Mouse (Mus musculus) intestine, embryonic 14.5 days (tissue): ENCODE measurements at regions not wholly inside any gene's neighbourhood (a gene's known extent, or its start where the extent isn't known, plus 50 kb on each side); places are given as distances from the start of the nearest gene placed in this dataset.

Experiments
- ATAC-seq: fragments of 200-750 bp; cut with Nextera tagmentation; replicated peaks from 2 replicates; pipeline ENCODE4 v1.8.0; 2017; ENCODE audit warnings: low read depth, moderate number of reproducible peaks, moderate TSS enrichment, moderate library complexity; ENCODE audit not compliant: low FRiP score, low TSS enrichment
- DNase-seq: peaks from one replicate; pipeline ENCODE4 v3.0.0-alpha.2; 2018; ENCODE audit warnings: low spot score
- H3K27ac ChIP-seq: fragments of 300-500 bp; sonication (generic); 2 replicates; pipeline ENCODE4 v1.5.1; 2014; ENCODE audit warnings: low read depth, mild to moderate bottlenecking, control low read depth
- H3K27me3 ChIP-seq: fragments of 300-500 bp; sonication (generic); replicated peaks from 2 replicates; pipeline ENCODE4 v1.6.1; 2014; ENCODE audit warnings: low read length, control low read depth; ENCODE audit not compliant: control insufficient read depth, insufficient read depth
- H3K36me3 ChIP-seq: fragments of 300-500 bp; sonication (generic); 2 replicates; pipeline ENCODE4 v1.6.1; 2014; ENCODE audit warnings: low read length, control low read depth; ENCODE audit not compliant: control insufficient read depth, insufficient read depth
- H3K4me1 ChIP-seq: fragments of 300-500 bp; sonication (generic); replicated peaks from 2 replicates; pipeline ENCODE4 v1.6.1; 2014; ENCODE audit warnings: low read length, control low read depth, mixed read lengths; ENCODE audit not compliant: control insufficient read depth, insufficient read depth
- H3K4me2 ChIP-seq: fragments of 300-500 bp; sonication (generic); 2 replicates; pipeline ENCODE4 v1.6.1; 2014; ENCODE audit warnings: low read length
- H3K4me3 ChIP-seq: fragments of 300-500 bp; sonication (generic); 2 replicates; pipeline ENCODE4 v1.5.1; 2014; ENCODE audit warnings: low read depth, low read length, control low read depth, mixed read lengths
- H3K9ac ChIP-seq: fragments of 300-500 bp; sonication (generic); 2 replicates; pipeline ENCODE4 v1.6.1; 2014; ENCODE audit warnings: mild to moderate bottlenecking, low read length
- H3K9me3 ChIP-seq: fragments of 300-500 bp; sonication (generic); 2 replicates; pipeline ENCODE4 v1.6.1; 2016; ENCODE audit warnings: low read length, control low read depth; ENCODE audit not compliant: control insufficient read depth
- WGBS: fragments of 180-500 bp; shearing (Covaris S2); extraction: QIAGEN DNeasy Blood & Tissue Kit; methylation state at CpG from one replicate; pipeline ENCODE4 v1.1.7; 2014; 5-methylcytosine and 5-hydroxymethylcytosine counted together

DNA sequence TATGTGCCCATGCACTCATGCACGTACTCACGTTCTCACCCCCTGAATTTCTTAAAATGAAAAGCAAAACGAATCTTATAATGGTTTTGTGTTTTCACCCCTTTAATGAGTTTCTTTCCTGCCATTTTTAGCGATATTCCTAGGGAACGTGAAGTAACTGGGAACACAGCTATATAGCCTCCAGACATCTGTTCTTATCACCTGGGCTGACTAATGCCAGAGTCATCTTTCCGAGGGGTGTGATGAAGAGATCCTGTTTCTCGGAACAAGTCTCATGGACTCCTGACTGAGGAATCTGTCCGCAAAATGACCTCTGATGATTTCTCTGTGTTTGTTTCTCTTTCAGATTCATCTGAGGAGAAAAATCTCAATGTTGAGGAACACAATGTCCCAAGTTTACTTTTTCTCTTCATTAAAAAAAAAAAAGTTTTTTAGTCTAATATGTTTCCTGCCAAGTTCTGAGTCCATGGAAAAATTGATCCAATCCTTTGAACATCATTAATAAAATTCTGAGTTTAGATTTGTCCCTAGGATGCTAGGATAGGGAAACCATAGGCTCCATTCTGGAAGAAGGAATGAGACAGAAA lies 435.7 kb upstream of the Tshz3 start:
- DNase-seq (no peak), ATAC-seq (no peak)
- H3K27ac ChIP-seq = no peak overlapping the region
- no peak overlapping the region for H3K4me3 ChIP-seq
- H3K27me3 ChIP-seq = no peaks in the 10 kb centered on the region
- H3K9me3 ChIP-seq = no peaks in the 10 kb centered on the region
- WGBS = 61% methylated on average over 8 of the region's 8 CpGs
- no peak overlapping the region for H3K9ac ChIP-seq
- no peaks in the 10 kb centered on the region for H3K36me3 ChIP-seq
- H3K4me2 ChIP-seq = no peak overlapping the region
- no peaks in the 10 kb centered on the region for H3K4me1 ChIP-seq

DNA sequence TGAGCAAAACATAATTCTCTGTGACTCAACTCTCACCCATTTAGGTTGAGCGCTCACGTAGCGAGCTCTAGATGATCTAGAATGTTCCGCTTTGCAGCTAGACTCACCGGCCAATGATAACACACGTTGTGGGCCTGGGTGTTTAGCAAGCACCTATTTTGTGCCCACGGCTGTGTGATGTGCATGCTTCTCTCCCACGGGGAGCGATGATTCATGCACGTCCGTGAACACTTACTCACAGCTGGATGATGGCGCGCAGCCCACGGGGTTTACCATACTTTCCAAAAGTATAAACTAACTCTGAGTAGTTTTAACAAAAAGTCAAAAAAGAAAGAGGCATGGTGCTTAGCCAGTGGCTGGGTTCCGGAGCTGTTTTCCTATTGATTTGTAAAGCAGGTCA lies 440.8 kb upstream of the Tshz3 start:
- DNase-seq (no peak), ATAC-seq (no peak)
- Histone ChIP-seq H3K36me3 (no peaks in the 10 kb centered on the region), H3K9me3 (no peaks in the 10 kb centered on the region), H3K9ac (no peak overlapping the region), H3K4me1 (no peaks in the 10 kb centered on the region), H3K4me2 (no peak overlapping the region), H3K27ac (no peak overlapping the region), H3K27me3 (no peaks in the 10 kb centered on the region), H3K4me3 (no peak overlapping the region)
- 83% methylated on average over 15 of the region's 15 CpGs for WGBS

DNA sequence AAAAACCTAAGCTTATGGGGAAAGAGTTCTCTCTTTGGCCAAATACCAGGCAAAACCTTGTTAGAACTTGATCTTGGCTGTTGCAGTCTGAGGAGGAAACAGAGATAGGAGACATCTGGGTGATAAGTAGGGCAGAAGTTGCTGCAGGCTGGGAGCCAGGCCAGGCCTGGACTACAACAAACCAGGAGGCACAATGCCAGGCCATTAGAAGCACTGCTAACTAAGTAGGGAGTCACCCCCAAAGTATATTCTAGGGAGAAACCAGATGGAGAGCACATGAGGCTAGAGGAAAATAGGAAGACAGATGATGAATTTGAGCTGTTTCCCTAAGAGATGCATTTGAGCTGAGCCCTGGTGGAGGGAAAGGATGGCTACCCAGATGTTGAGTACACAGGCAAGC lies 444.6 kb upstream of the Zfp507 start:
- Histone ChIP-seq H3K4me3 (no peak overlapping the region), H3K4me1 (no peaks in the 10 kb centered on the region), H3K4me2 (no peak overlapping the region), H3K27me3 (no peaks in the 10 kb centered on the region), H3K9me3 (peaks cover 3% of the 10 kb centered on the region; the same call in 1 of the 2 replicates), H3K9ac (no peak overlapping the region), H3K36me3 (no peaks in the 10 kb centered on the region), H3K27ac (no peak overlapping the region)
- DNase-seq = no peak
- no peak for ATAC-seq

DNA sequence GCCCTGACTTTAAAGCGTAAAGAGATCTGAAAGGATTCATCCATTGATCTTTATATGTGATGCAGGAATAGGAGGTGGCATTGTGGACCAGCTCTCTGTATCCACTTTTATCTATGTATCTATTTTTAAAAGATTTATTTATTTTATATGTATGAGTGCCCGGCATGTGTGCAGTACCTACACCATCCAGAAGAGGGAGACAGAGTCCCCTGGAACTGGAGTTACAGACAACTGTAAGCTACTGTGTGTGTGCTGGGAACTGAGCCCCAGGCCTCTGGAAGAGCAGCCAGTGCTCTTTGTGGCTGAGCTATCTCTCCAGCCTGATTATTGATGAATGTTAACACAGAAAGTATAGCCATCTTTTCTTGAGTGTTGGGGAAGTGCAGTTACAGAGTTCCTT lies 433.9 kb upstream of the Zfp507 start:
- Histone ChIP-seq H3K9ac (no peak overlapping the region), H3K36me3 (no peaks in the 10 kb centered on the region), H3K4me1 (no peaks in the 10 kb centered on the region), H3K27me3 (no peaks in the 10 kb centered on the region), H3K4me2 (no peak overlapping the region), H3K4me3 (no peak overlapping the region), H3K9me3 (no peaks in the 10 kb centered on the region), H3K27ac (no peak overlapping the region)
- DNase-seq (no peak), ATAC-seq (no peak)
- WGBS = 95% methylated on average over 2 of the region's 2 CpGs

DNA sequence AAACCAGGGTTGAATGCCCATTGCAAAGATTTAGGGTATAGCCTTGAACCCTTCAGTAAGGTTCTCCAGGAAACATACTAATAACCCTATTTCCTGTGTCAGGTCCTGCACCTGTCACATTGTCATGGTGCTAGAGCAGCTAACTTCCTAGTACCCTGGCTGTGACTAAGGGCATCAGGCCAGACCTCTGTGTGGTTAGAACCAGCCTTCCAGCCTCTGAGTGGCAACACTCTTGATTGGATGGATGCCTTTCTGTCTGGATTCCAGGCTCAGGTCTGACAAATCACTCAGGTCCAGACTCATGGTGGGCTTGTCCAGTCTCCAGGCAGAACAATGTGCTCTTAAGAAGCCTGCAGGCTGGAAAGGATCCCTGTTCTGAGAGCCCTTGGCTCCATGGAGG lies 426.2 kb upstream of the Zfp507 start:
- ATAC-seq (no peak), DNase-seq (no peak)
- Histone ChIP-seq H3K9ac (no peak overlapping the region), H3K36me3 (no peaks in the 10 kb centered on the region), H3K9me3 (no peaks in the 10 kb centered on the region), H3K4me3 (no peak overlapping the region), H3K4me2 (no peak overlapping the region), H3K27ac (no peak overlapping the region), H3K4me1 (no peaks in the 10 kb centered on the region), H3K27me3 (no peaks in the 10 kb centered on the region)

DNA sequence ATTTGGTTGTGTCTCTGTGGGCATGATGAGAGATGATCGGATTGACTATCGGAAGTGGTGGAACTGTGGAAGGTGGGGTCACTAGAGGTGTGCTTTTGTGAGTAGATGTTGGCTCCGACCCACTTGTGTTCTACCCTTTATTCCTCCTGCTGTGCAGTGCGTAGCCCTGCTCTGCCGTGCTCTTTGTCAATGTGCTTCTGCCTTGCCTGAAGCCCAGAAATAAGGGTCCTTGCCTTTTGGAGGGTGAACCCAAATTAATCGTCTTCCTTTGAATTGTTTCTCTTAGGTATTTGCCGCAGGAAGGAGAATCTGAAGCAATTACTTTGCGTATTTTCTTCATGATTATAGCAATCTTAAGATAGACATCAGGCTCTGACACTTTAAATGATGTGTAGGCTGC lies 421.6 kb upstream of the Zfp507 start:
- no peaks in the 10 kb centered on the region for H3K9me3 ChIP-seq
- no peaks in the 10 kb centered on the region for H3K36me3 ChIP-seq
- DNase-seq (no peak), ATAC-seq (no peak)
- H3K4me1 ChIP-seq = no peaks in the 10 kb centered on the region
- 94% methylated on average over 8 of the region's 8 CpGs for WGBS
- H3K9ac ChIP-seq = no peak overlapping the region
- H3K27ac ChIP-seq = no peak overlapping the region
- H3K27me3 ChIP-seq = no peaks in the 10 kb centered on the region
- no peak overlapping the region for H3K4me3 ChIP-seq
- no peak overlapping the region for H3K4me2 ChIP-seq

DNA sequence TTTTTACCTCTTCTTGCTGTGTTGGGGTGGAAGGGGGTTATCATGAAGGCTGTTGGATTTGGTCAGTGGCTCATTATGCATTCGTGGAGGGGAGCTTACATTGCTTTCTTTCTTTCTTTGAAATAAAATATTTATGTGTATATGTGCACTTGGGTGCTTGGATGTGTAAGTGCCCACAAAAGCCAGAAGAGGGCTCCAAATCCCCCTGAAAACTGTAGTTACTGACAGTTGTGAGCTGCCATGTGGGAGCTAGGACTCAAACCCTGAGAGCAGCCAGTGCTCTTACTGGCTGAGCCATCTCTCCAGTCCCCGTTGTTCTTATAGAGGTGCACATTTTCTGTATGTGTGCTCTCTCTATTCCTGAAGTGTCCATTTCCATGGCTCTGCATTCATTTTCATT lies 415.6 kb upstream of the Zfp507 start:
- H3K27me3 ChIP-seq = no peaks in the 10 kb centered on the region
- no peak overlapping the region for H3K27ac ChIP-seq
- H3K9ac ChIP-seq = no peak overlapping the region
- DNase-seq (peak; percentile 25), ATAC-seq (no peak)
- no peaks in the 10 kb centered on the region for H3K36me3 ChIP-seq
- 66% methylated on average over 2 of the region's 2 CpGs for WGBS
- no peaks in the 10 kb centered on the region for H3K9me3 ChIP-seq
- no peak overlapping the region for H3K4me2 ChIP-seq
- H3K4me3 ChIP-seq = no peak overlapping the region
- no peaks in the 10 kb centered on the region for H3K4me1 ChIP-seq

DNA sequence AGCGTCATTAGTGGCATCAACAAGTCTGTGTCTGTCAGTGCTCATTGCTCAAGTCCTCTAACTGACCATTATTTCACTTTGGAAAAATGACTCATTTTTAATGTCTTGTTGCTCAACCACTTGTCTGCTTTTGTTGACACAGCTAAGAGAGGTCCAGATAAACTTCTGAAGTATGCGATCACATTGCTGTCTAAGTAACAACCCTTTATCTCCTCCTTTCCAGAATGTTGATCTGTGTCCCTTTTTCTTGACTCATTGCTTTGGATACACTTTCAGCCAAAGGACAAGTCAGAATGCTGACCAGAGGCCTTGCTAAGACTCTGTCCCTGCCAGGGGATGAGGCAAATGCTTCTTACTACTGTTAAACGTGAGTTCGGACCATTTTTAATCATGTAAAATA lies 407.2 kb upstream of the Zfp507 start:
- Histone ChIP-seq H3K4me1 (no peaks in the 10 kb centered on the region), H3K36me3 (no peaks in the 10 kb centered on the region), H3K9me3 (no peaks in the 10 kb centered on the region), H3K27me3 (no peaks in the 10 kb centered on the region), H3K27ac (no peak overlapping the region), H3K4me2 (no peak overlapping the region), H3K9ac (no peak overlapping the region), H3K4me3 (no peak overlapping the region)
- DNase-seq = no peak
- ATAC-seq = no peak
- 85% methylated on average over 4 of the region's 4 CpGs for WGBS

DNA sequence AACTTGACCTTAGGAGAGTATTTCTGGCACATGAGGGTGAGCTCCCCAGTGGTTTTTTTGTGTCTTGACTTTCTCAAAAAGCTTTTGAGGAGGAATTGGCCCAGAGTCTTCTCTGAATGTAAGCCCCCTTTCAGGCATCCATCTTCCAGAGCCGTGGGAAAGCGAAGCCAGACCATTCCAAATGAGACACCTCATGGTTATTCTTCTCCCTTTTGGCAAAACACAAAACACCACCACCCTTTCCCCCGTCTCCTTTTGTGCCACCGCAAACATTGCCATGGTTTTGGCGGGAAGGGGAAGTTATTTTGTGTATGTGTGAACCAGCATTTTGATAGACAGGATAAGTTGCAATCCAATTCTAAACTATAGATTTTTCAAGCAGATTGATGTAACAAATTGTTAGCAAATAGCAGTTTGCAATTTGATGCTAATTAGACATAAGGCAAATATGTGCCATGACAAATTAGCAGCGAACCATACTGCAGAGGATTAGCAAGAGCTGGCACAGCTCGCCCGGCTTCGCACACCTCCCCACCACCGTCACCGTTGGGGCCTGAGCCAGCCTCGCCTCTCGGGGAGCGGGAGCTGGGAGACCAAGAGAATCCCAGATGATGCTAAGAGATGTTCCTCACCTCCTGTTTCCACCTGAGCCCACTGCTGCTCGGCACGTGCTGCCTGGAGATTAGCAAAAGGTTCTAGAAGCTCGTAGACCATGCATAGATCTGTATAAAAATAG lies 404.9 kb upstream of the Zfp507 start:
- ATAC-seq (no peak), DNase-seq (no peak)
- H3K4me1 ChIP-seq = no peaks in the 10 kb centered on the region
- no peaks in the 10 kb centered on the region for H3K36me3 ChIP-seq
- no peaks in the 10 kb centered on the region for H3K27me3 ChIP-seq
- 93% methylated on average over 17 of the region's 17 CpGs for WGBS
- no peak overlapping the region for H3K27ac ChIP-seq
- H3K9me3 ChIP-seq = no peaks in the 10 kb centered on the region
- H3K9ac ChIP-seq = no peak overlapping the region
- H3K4me3 ChIP-seq = no peak overlapping the region
- H3K4me2 ChIP-seq = no peak overlapping the region
